Mouse (Mus musculus) limb, embryonic 14.5 days (tissue): ENCODE data around the gene Sec61g. TPM values are rescaled to one million over a fixed set of nuclear protein-coding genes. Genes with fewer than 3 reads are reported as not detected.
"Not testable (repeated sequence)": the region's sequence is repeated elsewhere in the genome, so short reads cannot be mapped to it uniquely, and the experiment has no call there.

ENCODE experiments used
- ATAC-seq: fragments of 200-750 bp; cut with Nextera tagmentation; 2 replicates; pipeline ENCODE4 v1.8.0; 2017; ENCODE audit warnings: low read depth, moderate number of reproducible peaks, moderate TSS enrichment; ENCODE audit not compliant: low FRiP score
- DNase-seq: peaks from one replicate; pipeline ENCODE4 v3.0.0-alpha.2; 2015; ENCODE audit warnings: low spot score
- H3K27ac ChIP-seq: fragments of 300-500 bp; sonication (generic); replicated peaks from 2 replicates; pipeline ENCODE4 v1.5.1; 2014; ENCODE audit warnings: low read depth, mild to moderate bottlenecking, low read length, moderate library complexity, mixed read lengths
- H3K27me3 ChIP-seq: fragments of 300-500 bp; sonication (generic); 2 replicates; pipeline ENCODE4 v1.6.1; 2014; ENCODE audit warnings: low read length, mixed read lengths; ENCODE audit not compliant: control insufficient read depth, insufficient read depth
- H3K36me3 ChIP-seq: fragments of 300-500 bp; sonication (generic); 2 replicates; pipeline ENCODE4 v1.6.1; 2014; ENCODE audit warnings: mild to moderate bottlenecking, low read length, moderate library complexity, mixed read lengths; ENCODE audit not compliant: control insufficient read depth, insufficient read depth
- H3K4me1 ChIP-seq: fragments of 300-500 bp; sonication (generic); 2 replicates; pipeline ENCODE4 v1.6.1; 2014; ENCODE audit warnings: antibody characterized with exemption, low read length, mixed read lengths; ENCODE audit not compliant: control insufficient read depth, insufficient read depth
- H3K4me2 ChIP-seq: fragments of 300-500 bp; sonication (generic); replicated peaks from 2 replicates; pipeline ENCODE4 v1.6.1; 2014; ENCODE audit warnings: low read depth, mild to moderate bottlenecking, low read length, moderate library complexity; ENCODE audit not compliant: severe bottlenecking
- H3K4me3 ChIP-seq: fragments of 300-500 bp; sonication (generic); replicated peaks from 2 replicates; pipeline ENCODE4 v1.5.1; 2014; ENCODE audit warnings: low read length
- H3K9ac ChIP-seq: fragments of 300-500 bp; sonication (generic); 2 replicates; pipeline ENCODE4 v1.6.1; 2014; ENCODE audit warnings: mild to moderate bottlenecking, low read depth, low read length, moderate library complexity; ENCODE audit not compliant: severe bottlenecking
- H3K9me3 ChIP-seq: fragments of 300-500 bp; sonication (generic); 2 replicates; pipeline ENCODE4 v1.6.1; 2016; ENCODE audit warnings: low read length; ENCODE audit not compliant: control insufficient read depth
- POLR2A ChIP-seq: fragments of 200-500 bp; IDR thresholded peaks from 2 replicates; pipeline ENCODE4 v1.8.0; 2012; ENCODE audit warnings: inconsistent platforms, mild to moderate bottlenecking, moderate library complexity, borderline replicate concordance; ENCODE audit not compliant: insufficient read depth, insufficient read length; ENCODE audit errors: extremely low read depth
- WGBS: fragments of 180-500 bp; shearing (Covaris S2); extraction: QIAGEN DNeasy Blood & Tissue Kit; methylation state at CpG from one replicate; pipeline ENCODE4 v1.1.7; 2014; 5-methylcytosine and 5-hydroxymethylcytosine counted together
- polyA plus RNA-seq, 2 experiments: library from polyadenylated mRNA; depleted of rRNA in 1 of 2; stranded (reverse) in 1 of 2; unstranded in 1 of 2; fragments of >200 nt; fragmentation: Nextera tagmentation in 1 of 2; extraction: Ambion mirVana in 1 of 2; gene quantifications; 2 replicates each; pipeline versions ENCODE4 v1.2.1 to v1.2.3; 2012 to 2014

The Sec61g gene
- polyA plus RNA-seq, 2 experiments: 45.2 to 55.4 TPM

DNA sequence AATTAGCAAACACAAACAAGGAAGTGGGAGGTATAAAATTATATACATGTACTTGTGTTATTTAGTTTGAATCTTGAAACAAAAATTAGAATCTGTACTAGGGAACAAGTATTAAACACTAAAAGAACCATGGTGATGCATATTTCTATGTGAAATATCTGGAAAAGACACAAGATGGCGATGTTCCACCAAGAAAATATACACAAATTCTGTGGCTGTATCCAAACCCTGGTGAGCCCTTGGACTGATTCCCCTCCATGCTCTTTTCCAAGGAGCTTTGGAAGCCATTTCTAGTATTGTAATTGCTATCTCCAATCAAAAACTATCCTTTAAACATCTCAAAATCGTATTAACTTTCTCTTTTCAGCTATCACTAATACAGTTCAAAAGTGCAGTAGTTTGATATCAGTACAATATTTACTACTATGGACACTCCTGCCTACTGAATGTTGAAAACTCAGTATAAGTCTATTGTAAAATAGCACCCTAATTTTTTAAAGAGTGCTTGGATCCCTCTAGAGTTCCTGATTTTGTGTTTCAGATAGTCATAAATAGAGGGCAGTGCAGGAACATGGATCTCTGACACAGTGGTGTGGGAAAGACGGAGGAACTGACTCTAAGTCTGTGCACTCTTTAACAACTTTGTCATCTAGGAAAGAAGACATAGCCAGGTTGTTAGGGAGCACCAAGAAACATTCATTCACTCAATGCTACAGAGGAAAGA lies 16.8 kb upstream of the Sec61g start:
- H3K4me3 ChIP-seq: no peak overlapping the region
- H3K4me1 ChIP-seq: no peaks in the 10 kb centered on the region
- no peaks in the 10 kb centered on the region for H3K36me3 ChIP-seq
- TF ChIP-seq POLR2A: no peak
- no peaks in the 10 kb centered on the region for H3K27me3 ChIP-seq
- 45% methylated on average over 3 of the region's 3 CpGs for WGBS
- H3K9ac ChIP-seq: no peak overlapping the region
- no peaks in the 10 kb centered on the region for H3K9me3 ChIP-seq
- no peak overlapping the region for H3K27ac ChIP-seq
- DNase-seq: peak; percentile 83
- peak; percentile 57; the same call in 1 of the 2 replicates for ATAC-seq
- no peak overlapping the region for H3K4me2 ChIP-seq

DNA sequence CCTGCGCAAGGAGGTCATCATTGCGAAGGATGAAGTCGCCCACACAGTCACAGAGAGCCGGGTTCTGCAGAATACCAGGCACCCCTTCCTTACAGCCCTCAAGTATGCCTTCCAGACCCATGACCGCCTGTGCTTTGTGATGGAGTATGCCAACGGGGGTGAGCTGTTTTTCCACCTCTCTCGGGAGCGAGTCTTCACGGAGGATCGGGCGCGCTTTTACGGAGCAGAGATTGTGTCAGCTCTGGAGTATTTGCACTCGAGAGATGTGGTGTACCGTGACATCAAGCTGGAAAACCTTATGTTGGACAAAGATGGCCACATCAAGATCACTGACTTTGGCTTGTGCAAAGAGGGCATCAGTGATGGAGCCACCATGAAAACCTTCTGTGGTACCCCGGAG lies 6.8 kb upstream of the Sec61g start:
- DNase-seq, H3K9me3 ChIP-seq, ATAC-seq, H3K4me2 ChIP-seq, H3K4me3 ChIP-seq, H3K4me1 ChIP-seq, H3K36me3 ChIP-seq, H3K27me3 ChIP-seq, H3K9ac ChIP-seq, H3K27ac ChIP-seq: not testable (repeated sequence)
- WGBS: 94% methylated on average over 16 of the region's 16 CpGs

DNA sequence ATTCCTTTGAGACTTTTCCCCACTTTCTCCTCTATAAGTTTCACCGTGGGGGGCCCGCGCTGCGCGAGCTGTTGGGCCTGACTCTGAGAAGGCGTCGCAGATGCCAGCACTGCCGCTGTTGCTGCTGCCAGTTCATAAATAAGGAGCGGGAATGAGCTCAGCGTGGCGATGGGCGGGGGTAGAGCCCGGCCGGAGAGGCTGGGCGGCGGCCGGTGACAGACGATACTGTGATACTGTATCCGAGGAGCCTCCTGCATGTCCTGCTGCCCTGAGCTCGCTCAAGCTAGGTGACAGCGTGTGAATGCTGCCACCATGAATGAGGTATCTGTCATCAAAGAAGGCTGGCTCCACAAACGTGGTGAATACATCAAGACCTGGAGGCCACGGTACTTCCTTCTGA lies 5.9 kb upstream of the Sec61g start:
- not testable (repeated sequence) for H3K27me3 ChIP-seq, H3K27ac ChIP-seq, H3K9ac ChIP-seq, H3K4me2 ChIP-seq, ATAC-seq, H3K4me1 ChIP-seq, H3K36me3 ChIP-seq, H3K9me3 ChIP-seq, DNase-seq, H3K4me3 ChIP-seq
- 54% methylated on average over 23 of the region's 23 CpGs for WGBS

DNA sequence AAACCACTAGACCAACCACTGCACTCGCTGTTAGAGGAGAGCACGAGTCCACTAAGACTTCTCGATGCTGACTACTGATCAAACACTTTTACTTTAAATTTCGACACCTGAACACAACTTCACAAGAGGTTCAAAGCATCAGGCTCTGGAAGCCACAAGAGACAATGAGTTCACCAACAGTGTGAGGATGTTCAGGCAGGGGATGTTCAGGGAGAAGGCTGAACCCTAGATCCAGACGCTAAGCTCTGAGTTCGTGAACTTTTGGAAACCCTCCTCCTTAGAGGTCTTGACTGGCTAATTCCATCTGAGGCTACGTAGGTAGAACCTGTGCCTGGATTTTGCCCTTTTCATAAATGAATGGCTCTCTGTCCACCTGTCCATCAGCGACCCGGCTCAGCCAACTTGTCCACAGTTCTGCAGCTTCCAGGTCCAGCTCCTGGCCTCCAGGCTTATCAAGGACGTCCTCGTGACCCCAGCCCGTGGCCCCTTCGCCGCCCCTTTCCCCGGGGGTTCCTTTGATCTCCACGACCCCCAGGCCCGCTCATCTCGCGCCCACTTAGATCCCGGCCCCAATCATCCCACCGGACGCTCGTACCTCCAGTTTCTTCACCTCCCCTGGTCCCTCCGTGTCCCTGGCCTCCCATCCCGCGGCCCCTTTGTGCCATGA lies 766 bp downstream of the Sec61g start:
- Histone ChIP-seq H3K36me3 (peaks cover 32% of the 10 kb centered on the region), H3K9ac (peak overlapping the region; percentile 98), H3K9me3 (no peaks in the 10 kb centered on the region), H3K4me2 (peak overlapping the region; percentile 71), H3K4me3 (peak overlapping the region; percentile 98), H3K27me3 (no peaks in the 10 kb centered on the region), H3K4me1 (peaks cover 10% of the 10 kb centered on the region), H3K27ac (peak overlapping the region; percentile 94)
- ATAC-seq (peak; percentile 42), DNase-seq (no peak)
- no peak for TF ChIP-seq POLR2A
- WGBS: 5% methylated on average over 26 of the region's 26 CpGs

DNA sequence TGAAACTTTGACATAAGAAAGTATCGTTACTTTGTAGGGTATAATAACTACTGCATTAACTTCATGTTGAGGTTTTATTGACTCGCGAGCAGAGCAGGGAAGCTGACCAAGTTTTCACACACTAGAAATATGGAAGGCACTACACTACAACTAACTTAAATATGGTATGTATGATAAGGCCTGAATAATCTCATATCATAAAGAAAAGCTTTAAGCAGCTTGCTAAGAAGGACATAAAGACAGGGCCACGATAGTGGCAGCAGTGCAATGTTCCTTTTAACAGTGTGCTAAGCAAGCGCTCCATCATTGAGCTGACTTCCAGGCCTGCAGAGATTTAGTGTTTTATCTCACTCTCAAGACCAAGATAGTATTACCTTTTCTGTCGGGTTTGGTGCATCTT lies 2.3 kb downstream of the Sec61g start:
- peaks cover 10% of the 10 kb centered on the region for H3K4me1 ChIP-seq
- H3K36me3 ChIP-seq: peaks cover 42% of the 10 kb centered on the region
- ATAC-seq (no peak), DNase-seq (no peak)
- no peak overlapping the region for H3K4me3 ChIP-seq
- H3K9ac ChIP-seq: no peak overlapping the region
- H3K27ac ChIP-seq: no peak overlapping the region
- no peak for TF ChIP-seq POLR2A
- H3K27me3 ChIP-seq: no peaks in the 10 kb centered on the region
- WGBS: 94% methylated on average over 6 of the region's 6 CpGs
- H3K4me2 ChIP-seq: no peak overlapping the region
- H3K9me3 ChIP-seq: no peaks in the 10 kb centered on the region
